Mouse (Mus musculus) olfactory bulb, adult 2 months (tissue): ENCODE data around the gene Rhoq. TPM values are rescaled to one million over a fixed set of nuclear protein-coding genes. Genes with fewer than 3 reads are reported as not detected.
A peak's percentile ranks its signal among the peaks of the same experiment; 100 is the strongest.

Experiments used
- H3K27ac ChIP-seq: fragments of 200-500 bp; 2 replicates; pipeline ENCODE4 v1.5.1; 2012; ENCODE audit warnings: low read depth, low read length; ENCODE audit not compliant: insufficient read depth
- H3K4me1 ChIP-seq: fragments of 200-500 bp; 2 replicates; pipeline ENCODE4 v1.6.1; 2012; ENCODE audit warnings: low read length; ENCODE audit not compliant: control insufficient read depth, insufficient read depth
- H3K4me3 ChIP-seq: fragments of 200-500 bp; 2 replicates; pipeline ENCODE4 v1.5.1; 2012; ENCODE audit warnings: mild to moderate bottlenecking, low read depth, low read length, moderate library complexity; ENCODE audit not compliant: insufficient read depth
- CTCF ChIP-seq: fragments of 200-500 bp; IDR thresholded peaks from 2 replicates; pipeline ENCODE4 v1.5.1; 2012; ENCODE audit warnings: low read depth, mild to moderate bottlenecking, low read length, moderate library complexity; ENCODE audit not compliant: insufficient read depth
- POLR2A ChIP-seq: fragments of 200-500 bp; IDR thresholded peaks from 2 replicates; pipeline ENCODE4 v1.6.1; 2012; ENCODE audit warnings: mild to moderate bottlenecking, low read depth, low read length, moderate library complexity; ENCODE audit not compliant: insufficient read depth
- WGBS: fragments of 180-500 bp; shearing (Covaris S2); methylation state at CpG from one replicate; pipeline ENCODE4 v1.1.7; 2018; 5-methylcytosine and 5-hydroxymethylcytosine counted together
- polyA plus RNA-seq: library from polyadenylated mRNA; stranded (reverse); fragments of >200 nt; gene quantifications from 2 replicates; pipeline ENCODE4 v1.2.4, GENCODE M21; 2012; ENCODE audit warnings: low replicate concordance; ENCODE audit not compliant: missing spikeins, insufficient read depth, insufficient read length

Rhoq gene
- polyA plus RNA-seq, 1 experiment: not detected

GRCm38 (mm10) chr17:86957239-86957638, 5.6 kb upstream of the Rhoq start:
- TF ChIP-seq CTCF: no peak
- TF ChIP-seq POLR2A: no peak
- H3K4me1 ChIP-seq: peaks cover 20% of the 10 kb centered on the region
- H3K27ac ChIP-seq: no peak overlapping the region
- no peak overlapping the region for H3K4me3 ChIP-seq
- 94% methylated on average over 5 of the region's 5 CpGs for WGBS

- no peak overlapping the region for H3K27ac ChIP-seq
- TF ChIP-seq POLR2A: no peak
- WGBS: 92% methylated on average over 14 of the region's 14 CpGs
Observed at GRCm38 (mm10) chr17:86957968-86958367, 4.9 kb upstream of the Rhoq start.

DNA sequence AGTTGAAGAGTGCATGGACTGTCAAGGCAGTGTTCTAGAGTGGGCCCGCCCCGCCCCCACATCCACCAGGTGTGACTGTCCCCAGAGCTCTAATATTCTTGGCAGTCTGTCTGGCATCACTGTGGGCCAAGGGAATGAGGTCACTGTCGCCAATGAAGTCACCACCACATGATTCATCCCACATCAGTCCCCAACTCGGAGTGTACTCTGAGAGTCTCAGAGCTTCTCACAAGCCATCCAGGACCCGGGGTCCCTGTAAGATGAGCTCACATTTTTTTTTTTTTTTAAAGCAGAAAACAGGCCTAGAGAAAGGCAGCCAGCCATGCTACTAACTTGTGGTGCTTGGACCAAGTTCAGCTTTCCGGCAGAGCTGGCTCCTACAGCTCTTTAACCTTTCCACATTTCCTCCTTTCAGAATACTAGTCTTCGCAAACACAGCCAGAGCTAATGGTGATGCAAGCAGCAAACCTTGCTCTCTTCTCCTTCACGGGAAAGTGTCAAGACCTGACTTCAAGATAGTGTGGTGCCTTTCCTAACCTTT, 1.5 kb upstream of the Rhoq start:
- peak overlapping the region; percentile 95; the same call in 1 of the 2 replicates for H3K27ac ChIP-seq

More at GRCm38 (mm10) chr17:86957968-86958367, 4.9 kb upstream of the Rhoq start:
- Histone ChIP-seq H3K4me3 (no peak overlapping the region), H3K4me1 (peaks cover 21% of the 10 kb centered on the region)

GRCm38 (mm10) chr17:86962297-86962893, 487 bp upstream of the Rhoq start:
- Histone ChIP-seq H3K4me3 (peak overlapping the region; percentile 80), H3K4me1 (peaks cover 32% of the 10 kb centered on the region), H3K27ac (peak overlapping the region; percentile 95)
- peak; percentile 49; the same call in 1 of the 2 replicates for TF ChIP-seq CTCF
- no peak for TF ChIP-seq POLR2A
- WGBS: under 1% methylated on average over 24 of the region's 24 CpGs

More for the DNA sequence above, 1.5 kb upstream of the Rhoq start:
- WGBS: 43% methylated on average over 8 of the region's 8 CpGs
- no peak overlapping the region for H3K4me3 ChIP-seq
- no peak for TF ChIP-seq CTCF
- TF ChIP-seq POLR2A: no peak
- H3K4me1 ChIP-seq: peaks cover 29% of the 10 kb centered on the region

- no peak for TF ChIP-seq POLR2A
- no peak for TF ChIP-seq CTCF
- Histone ChIP-seq H3K27ac (peak overlapping the region; percentile 52; the same call in 1 of the 2 replicates), H3K4me3 (peak overlapping the region; percentile 80), H3K4me1 (peaks cover 41% of the 10 kb centered on the region)
- under 1% methylated on average over 25 of the region's 26 CpGs for WGBS
Observed at GRCm38 (mm10) chr17:86963586-86963902, 662 bp downstream of the Rhoq start.

GRCm38 (mm10) chr17:86964041-86964440, 1.2 kb downstream of the Rhoq start:
- TF ChIP-seq CTCF: no peak
- no peak for TF ChIP-seq POLR2A
- peak overlapping the region; percentile 80 for H3K4me3 ChIP-seq
- H3K27ac ChIP-seq: peak overlapping the region; percentile 49; the same call in 1 of the 2 replicates
- WGBS: under 1% methylated on average over 6 of the region's 6 CpGs
- H3K4me1 ChIP-seq: peaks cover 46% of the 10 kb centered on the region

GRCm38 (mm10) chr17:86964502-86964901, 1.6 kb downstream of the Rhoq start:
- WGBS: under 1% methylated on average over 10 of the region's 10 CpGs
- Histone ChIP-seq H3K27ac (peak overlapping the region; percentile 68), H3K4me1 (peaks cover 48% of the 10 kb centered on the region), H3K4me3 (peak overlapping the region; percentile 80)
- TF ChIP-seq CTCF: no peak
- TF ChIP-seq POLR2A: no peak

DNA sequence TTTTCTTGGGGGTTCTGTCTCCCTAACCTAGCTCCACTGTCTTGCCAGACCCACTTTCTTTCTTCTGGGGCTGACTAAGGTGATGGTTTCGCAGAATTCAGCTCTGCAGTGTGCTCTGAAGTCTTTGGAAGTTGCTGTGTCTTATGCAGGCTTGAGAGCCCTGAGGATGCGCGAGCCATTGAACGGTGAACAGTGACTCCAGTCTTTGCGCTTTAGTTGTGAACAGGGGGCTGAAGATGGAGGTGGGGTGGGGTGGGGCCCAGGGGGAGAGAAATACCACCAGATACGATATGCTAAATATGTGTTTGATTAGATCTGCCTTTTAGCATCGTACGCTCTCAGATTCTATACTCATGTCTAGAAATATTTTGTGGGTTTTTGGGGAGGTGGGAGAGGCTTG, 2.2 kb downstream of the Rhoq start:
- whole genome bisulfite sequencing: 23% methylated on average over 8 of the region's 8 CpGs
- no peak for TF ChIP-seq CTCF
- no peak for TF ChIP-seq POLR2A
- Histone ChIP-seq H3K4me1 (peaks cover 54% of the 10 kb centered on the region), H3K4me3 (peak overlapping the region; percentile 80), H3K27ac (peak overlapping the region; percentile 68)

DNA sequence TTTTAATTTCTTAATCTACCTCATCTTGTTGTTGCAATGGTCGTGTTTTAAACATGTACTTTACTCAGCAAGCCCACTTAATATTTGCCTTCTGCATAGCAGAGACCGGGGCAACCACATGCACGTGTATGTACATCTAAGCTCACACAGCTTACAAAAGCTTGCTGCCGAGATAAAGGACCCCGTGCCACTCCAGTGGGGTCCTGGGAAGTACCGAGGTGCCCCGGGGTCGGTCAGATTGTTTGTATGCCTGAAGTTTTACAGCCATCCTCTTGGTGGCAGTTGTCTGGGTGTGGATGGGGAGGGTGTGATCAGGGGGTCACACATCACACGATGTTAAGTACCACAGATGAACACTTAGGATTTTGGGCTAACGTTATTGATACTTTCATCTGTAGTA, 3.2 kb downstream of the Rhoq start:
- 51% methylated on average over 10 of the region's 10 CpGs for WGBS

More for the DNA sequence above, 3.2 kb downstream of the Rhoq start:
- no peak for TF ChIP-seq POLR2A
- no peak for TF ChIP-seq CTCF
- H3K4me1 ChIP-seq: peaks cover 54% of the 10 kb centered on the region
- peak overlapping the region; percentile 7; the same call in 1 of the 2 replicates for H3K4me3 ChIP-seq
- H3K27ac ChIP-seq: no peak overlapping the region
